Comparison of ENCODE assay signal across 1 mouse cellular context in the genomic region with DNA sequence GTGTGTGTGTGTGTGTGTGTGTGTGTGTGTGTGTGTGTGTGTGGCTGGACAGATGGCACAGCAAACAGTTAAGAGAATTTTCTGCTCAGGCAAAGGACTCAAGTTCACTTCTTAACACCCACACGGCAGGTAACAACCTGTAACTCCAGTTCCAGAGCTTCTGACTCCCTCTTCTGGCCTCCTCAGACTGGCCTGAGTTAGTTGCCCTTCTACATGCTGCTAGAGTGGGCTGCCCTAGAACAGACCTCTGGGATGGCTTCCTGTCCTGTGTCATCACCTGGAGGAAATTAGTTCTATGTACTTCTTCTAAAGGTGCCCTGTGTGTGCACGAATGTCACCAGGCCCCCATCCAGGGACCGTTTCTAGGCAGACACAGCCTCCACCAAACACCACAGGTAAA.
TF ChIP-seq lines count a peak whose summit lies in the region.

No protein-coding gene starts in this region.

TF ChIP-seq in CH12.LX, 34 proteins besides CTCF, POLR2A, EP300 and RAD21 (continued from another document):
- TF ChIP-seq CHD2 (IDR thresholded peaks at IDR 0.05; ENCODE audit: low read length): no peak; the same call in 1 of the 2 replicates
- peak; percentile 78 for TF ChIP-seq IRF4 (IDR thresholded peaks at IDR 0.05; ENCODE audit: low read depth, low read length)
- no peak; the same call in 1 of the 2 replicates for TF ChIP-seq MAX (IDR thresholded peaks at IDR 0.05; ENCODE audit: low read length)
- 0 out of 2 replicates have a peak, but pooled peaks have one; percentile 34 for TF ChIP-seq NELFE (IDR thresholded peaks at IDR 0.05; ENCODE audit: low read depth, low read length)
- no peak for TF ChIP-seq GABPA (IDR thresholded peaks at IDR 0.05; ENCODE audit: insufficient replicate concordance, low read depth, low read length)
- TF ChIP-seq ZC3H11A (IDR thresholded peaks at IDR 0.05; ENCODE audit: low read depth, low read length): peak; percentile 59
- no peak for TF ChIP-seq E2F4 (IDR thresholded peaks at IDR 0.05; ENCODE audit: insufficient replicate concordance, low read depth, low read length)
- no peak for TF ChIP-seq HCFC1 (IDR thresholded peaks at IDR 0.05; ENCODE audit: low read depth, low read length)
- TF ChIP-seq SMC3 (IDR thresholded peaks at IDR 0.05; ENCODE audit: low read depth, low read length): peak; percentile 77
- TF ChIP-seq MEF2A (IDR thresholded peaks at IDR 0.05; ENCODE audit: borderline replicate concordance, low read depth, low read length): 0 out of 2 replicates have a peak, but pooled peaks have one; percentile 43
- 0 out of 2 replicates have a peak, but pooled peaks have one; percentile 30 for TF ChIP-seq BHLHE40 (IDR thresholded peaks at IDR 0.05; ENCODE audit: low read depth, low read length)
- no peak for TF ChIP-seq USF1 (IDR thresholded peaks at IDR 0.05; ENCODE audit: low read depth, low read length)
- TF ChIP-seq MAZ (IDR thresholded peaks at IDR 0.05; ENCODE audit: low read depth, low read length): peak; percentile 64; the same call in 1 of the 2 replicates
- TF ChIP-seq TCF12 (IDR thresholded peaks at IDR 0.05; ENCODE audit: low read depth, low read length): 0 out of 2 replicates have a peak, but pooled peaks have one; percentile 42
- no peak for TF ChIP-seq JUN (IDR thresholded peaks at IDR 0.05; ENCODE audit: insufficient read depth, low read depth, low read length)
- 0 out of 2 replicates have a peak, but pooled peaks have one; percentile 21 for TF ChIP-seq POLR2AphosphoS2 (IDR thresholded peaks at IDR 0.05; ENCODE audit: low read depth, low read length)
- no peak for TF ChIP-seq KAT2A (IDR thresholded peaks at IDR 0.05; ENCODE audit: insufficient replicate concordance, low read length)
- TF ChIP-seq ETS1 (conservative IDR thresholded peaks at IDR 0.05; ENCODE audit: low read depth, low read length): no peak; the same call in 1 of the 2 replicates
- no peak; the same call in 1 of the 2 replicates for TF ChIP-seq UBTF (IDR thresholded peaks at IDR 0.05; ENCODE audit: low read depth, low read length)
- TF ChIP-seq ELF1 (IDR thresholded peaks at IDR 0.05; ENCODE audit: low read depth, low read length): no peak
